Mouse (Mus musculus): ENCODE data around the gene Art1.

Art1 gene

DNA sequence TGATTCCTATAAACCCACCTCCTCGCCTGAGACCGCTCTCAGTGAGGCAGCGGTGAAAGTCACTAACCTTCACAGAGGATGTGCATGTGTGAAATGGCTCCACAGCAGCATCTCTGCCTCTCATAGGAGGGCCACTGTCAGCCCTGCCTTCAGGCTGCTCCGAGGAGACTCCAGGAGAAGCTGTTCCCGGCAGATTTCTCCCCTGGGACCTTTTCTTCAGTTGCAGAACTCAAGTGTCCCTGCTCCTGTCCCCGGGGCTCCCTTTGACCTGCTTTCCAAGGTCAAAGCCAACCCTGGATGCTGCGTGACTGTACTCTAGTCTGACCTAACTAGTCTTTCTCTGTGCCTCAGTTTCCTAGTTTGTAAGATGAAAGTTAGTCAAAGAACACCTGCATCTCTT lies 7.6 kb downstream of the Art1 start, which contains the start of gene Art5:
Gene Art5 (minus strand): TSS at position 319 of the 400 bp plus-strand sequence.
- no peak for DNase-seq (ENCODE audit: low spot score in 2 of 2)

DNA sequence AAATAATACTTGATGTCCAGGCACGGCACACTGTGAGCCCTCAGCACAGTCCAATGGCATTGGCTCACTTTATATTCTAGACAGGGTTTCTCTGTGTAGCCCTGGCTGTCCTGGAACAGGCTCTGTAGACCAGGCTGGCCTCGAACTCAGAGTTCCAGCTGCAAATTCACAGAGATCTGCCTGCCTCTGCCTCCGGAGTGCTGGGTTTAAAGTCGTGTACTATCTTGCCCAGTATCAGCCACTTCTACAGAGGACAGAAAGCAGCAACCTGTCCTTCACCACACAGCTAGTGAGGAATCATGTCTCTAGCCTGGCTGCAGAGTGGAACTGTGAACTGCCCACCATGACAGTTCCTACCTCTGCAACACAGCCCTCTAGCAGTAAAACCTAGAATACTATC lies 8.2 kb downstream of the Art1 start:
- DNase-seq (ENCODE audit: low spot score in 2 of 2) = no peak

DNA sequence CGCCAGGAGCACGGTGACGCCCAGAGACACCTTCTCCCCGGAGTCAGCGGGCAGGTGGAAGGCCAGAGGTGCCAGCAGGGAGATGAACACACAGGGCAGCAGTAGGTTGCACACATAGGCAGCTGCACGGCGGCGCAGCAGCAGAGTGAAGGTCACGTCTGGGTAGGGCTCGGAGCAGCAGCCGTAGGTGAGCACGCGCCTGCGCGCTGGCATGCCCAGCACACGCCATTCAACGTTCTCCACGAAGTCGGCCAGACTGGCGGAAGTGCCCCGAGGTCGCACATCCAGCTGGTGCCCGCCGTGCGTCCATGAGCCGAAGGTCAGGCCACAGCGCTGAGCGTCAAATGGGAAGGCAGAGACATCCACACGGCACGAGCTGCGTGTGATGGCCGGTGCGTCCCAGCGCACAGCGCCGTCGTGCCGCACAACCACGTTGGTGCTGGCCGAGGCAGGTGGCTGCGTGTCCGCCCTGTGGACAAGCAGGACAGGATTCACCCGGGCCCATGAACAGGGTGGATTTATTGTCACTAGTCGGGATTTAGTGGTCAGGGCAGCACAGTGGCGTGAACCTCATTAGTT lies 11.7 kb downstream of the Art1 start:
- no peak for DNase-seq (ENCODE audit: low spot score in 2 of 2)

DNA sequence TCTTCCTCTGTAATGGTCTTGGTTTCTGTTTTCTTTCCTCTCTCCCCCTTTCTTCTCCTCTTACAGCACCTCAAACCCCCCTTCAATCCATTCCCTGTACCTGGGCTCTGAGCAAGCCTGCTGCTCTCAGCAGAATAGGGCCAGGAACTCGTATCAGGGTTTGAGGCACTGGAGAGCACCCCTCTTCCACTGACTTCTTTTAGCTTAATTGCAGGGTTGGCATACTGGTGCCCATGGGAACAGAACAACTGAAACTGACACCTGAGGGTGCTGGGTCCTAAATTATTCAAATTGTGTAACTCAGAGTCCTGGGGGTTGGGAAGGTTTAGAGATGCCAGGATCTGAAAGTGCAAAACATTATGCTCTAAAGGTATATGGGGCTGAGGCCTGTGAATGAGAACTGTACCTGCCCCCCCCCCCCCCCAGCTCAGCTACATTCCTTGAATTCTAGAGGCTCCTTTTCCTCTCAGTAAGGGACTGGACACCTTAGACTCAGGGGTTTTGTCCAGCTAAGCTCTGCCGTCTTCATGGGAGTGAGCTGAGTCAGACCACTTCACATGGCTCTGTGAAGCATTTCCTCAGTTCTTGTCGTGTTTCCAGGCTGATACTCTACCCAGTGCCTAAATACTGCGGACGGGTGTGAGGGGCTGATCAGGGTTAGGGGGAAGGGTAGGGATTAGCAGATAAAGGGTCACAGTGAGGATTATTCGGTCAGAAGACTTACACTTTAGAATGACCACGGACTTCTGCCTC lies 15.2 kb downstream of the Art1 start, which contains the start of gene Chrna10:
Gene Chrna10 (minus strand): TSS at position 250 of the 753 bp plus-strand sequence.
- DNase-seq (ENCODE audit: low spot score in 2 of 2) = no peak

DNA sequence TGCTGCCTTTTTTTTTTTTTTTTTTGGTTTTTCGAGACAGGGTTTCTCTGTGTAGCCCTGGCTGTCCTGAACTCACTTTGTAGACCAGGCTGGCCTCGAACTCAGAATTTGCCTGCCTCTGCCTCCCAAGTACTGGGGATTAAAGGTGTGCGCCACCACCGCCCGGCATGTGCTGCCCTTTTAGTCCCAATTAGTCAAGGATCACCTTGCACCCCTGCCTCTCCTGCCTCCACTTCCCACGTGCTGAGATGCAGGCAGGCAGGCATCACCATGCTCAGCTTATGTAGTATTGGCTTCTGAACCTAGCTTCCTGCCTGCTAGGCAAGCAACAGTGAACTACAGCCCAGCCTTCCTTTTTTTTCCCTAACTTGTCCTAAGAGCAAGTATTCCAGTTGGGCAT lies 15.8 kb downstream of the Art1 start:
- DNase-seq (ENCODE audit: low spot score in 2 of 2) = no peak

DNA sequence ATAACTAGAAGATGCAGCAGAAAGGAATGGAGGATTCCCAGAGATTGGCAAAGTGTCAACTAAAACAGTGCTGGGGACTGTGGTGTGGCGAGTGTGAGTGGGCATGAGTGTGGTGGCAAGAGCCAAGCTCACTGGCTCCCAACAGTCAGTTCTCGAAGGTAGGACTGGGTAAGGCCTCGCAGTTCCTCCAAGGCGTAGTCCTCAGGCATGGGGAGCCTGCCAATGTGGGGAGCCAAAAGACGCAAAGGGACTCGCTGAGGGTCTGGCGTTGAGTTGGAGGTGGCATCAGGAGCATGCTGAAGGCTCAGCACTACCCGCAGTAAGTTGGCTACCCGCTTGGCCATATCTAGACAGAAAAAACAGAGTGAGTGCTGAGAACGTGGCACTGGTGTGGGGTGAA lies 18.8 kb downstream of the Art1 start:
- DNase-seq (ENCODE audit: low spot score in 2 of 2) = no peak

DNA sequence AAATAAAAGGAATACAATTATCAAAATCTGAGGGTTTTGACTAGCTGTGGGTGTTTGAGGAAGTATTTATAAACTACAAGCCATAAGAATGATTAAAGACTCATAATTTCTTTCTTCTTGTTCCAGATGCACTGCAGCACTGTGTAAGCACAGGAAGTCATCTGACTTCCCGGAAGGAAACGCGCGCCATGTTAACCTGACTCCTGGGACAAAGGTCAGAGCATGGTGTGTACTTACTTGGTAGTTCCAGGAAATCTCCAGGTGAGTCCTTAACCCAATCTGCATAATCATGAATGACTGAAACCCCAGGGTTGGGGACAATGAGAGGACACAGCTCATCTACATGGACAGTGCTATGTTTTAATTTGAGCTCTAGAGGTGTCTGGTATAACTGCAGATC lies 30.9 kb downstream of the Art1 start:
- DNase-seq (ENCODE audit: low spot score in 2 of 2) = no peak

DNA sequence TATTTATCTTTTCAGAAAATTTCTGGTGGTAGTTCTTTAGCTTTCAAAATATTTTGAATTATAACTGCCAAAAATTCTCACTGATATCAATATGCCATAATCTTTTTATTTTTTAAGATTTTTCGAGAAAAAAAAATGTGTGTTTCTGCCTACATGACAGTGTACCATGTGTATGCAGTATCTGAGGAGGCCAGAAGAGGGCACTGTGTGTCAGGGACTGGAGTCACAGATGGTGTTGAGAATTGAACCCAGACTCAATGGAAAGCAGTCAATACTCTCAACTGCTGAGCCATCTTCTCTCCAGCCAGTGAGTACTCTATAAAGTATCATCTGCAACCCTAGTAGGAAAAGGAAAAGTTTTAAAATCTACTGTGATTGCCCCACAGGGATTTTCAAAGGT lies 35.9 kb downstream of the Art1 start:
- no peak for DNase-seq (ENCODE audit: low spot score in 2 of 2)

DNA sequence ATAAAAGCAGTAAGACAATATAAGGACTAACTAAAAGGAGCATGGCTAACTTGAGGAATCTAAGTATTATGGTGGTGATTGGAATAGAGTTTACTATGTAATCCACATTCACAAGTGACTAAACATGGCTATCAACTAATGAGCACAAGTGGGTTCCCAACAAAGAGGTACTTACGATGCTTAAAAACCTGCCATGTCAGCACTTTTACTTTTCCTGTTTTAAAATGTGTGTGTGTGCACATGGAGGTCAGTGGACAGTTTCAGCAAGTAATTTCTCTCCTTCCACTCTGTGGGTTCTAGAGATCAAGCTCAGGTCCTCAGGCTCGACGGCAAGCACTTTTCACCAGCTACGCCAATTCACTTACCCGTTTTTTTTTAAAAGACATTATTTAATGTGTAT lies 36.4 kb downstream of the Art1 start:
- DNase-seq (ENCODE audit: low spot score in 2 of 2) = no peak

DNA sequence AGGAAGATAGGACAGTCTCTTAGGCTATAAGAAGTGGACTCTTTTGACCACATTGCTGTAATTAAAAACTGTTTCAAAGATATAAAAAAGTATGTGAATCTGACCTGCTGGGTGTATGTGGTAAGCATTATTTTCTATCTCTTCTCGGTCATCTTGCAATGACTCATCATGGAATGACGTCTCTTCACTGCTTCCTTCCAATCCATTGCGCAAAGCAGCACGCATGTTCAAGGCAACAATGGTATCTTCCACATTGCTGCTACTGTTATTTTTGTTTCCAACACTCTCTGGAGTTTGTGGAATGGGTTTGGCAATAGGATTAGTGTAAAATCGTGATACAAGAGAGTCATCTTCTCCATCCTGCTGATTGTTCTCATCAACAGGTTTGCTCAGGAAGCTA lies 52.1 kb downstream of the Art1 start:
- no peak for DNase-seq (ENCODE audit: low spot score in 2 of 2)

All from urinary bladder, postnatal 36 days (tissue).